Mouse (Mus musculus) C2C12 (cell line): ENCODE data around the gene Blm.

ENCODE experiments used
- CTCF ChIP-seq: IDR thresholded peaks from one replicate; pipeline ENCODE4 v1.5.1; 2011; ENCODE audit not compliant: control insufficient read depth, insufficient read depth, insufficient read length
- MAX ChIP-seq: IDR thresholded peaks from one replicate; pipeline ENCODE4 v1.6.1; 2011; ENCODE audit warnings: mild to moderate bottlenecking, control low read depth
- MYOD1 ChIP-seq: IDR thresholded peaks from one replicate; pipeline ENCODE4 v1.6.1; 2011; ENCODE audit warnings: low read depth; ENCODE audit not compliant: control insufficient read depth, insufficient read length
- MYOG ChIP-seq: IDR thresholded peaks from one replicate; pipeline ENCODE4 v1.6.1; 2011; ENCODE audit not compliant: control insufficient read depth, insufficient read length; ENCODE audit errors: extremely low read depth

- no peak for TF ChIP-seq CTCF
- no peak for TF ChIP-seq MYOG
- TF ChIP-seq MAX, result no peak
- TF ChIP-seq MYOD1, result no peak
Observed at GRCm38 (mm10) chr7:80418036-80418435, 116.9 kb downstream of the Blm start.
